Mouse (Mus musculus) heart, adult 11 months (tissue): ENCODE results near the gene Baz1b.

ENCODE experiments used
- DNase-seq: peaks from one replicate; pipeline ENCODE4 v3.0.0; 2022

The Baz1b gene

GRCm38 (mm10) chr5:135285211-135285610, 98.1 kb downstream of the Baz1b start:
- peak; percentile 46 for DNase-seq

GRCm38 (mm10) chr5:135286185-135286584, 99.1 kb downstream of the Baz1b start:
- peak; percentile 96 for DNase-seq

DNA sequence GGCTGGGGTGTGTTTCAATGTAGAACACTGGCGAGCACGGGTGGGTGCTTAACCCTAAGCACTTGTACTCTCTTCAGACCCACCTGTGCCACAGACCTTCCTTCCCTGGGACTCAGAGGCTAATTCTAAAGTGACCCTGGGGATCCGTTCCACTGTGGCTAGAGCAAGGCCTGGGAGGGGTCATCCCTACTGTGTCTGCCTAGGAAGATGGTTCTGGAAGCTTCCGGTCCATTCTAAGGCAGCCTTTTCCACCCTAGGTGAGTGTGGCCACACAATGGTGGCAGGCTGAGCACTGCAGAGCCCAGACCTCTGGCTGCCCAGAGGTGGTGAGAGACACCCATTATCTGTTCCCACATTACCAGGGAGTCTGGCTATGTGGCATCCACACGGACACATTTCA, 99.9 kb downstream of the Baz1b start:
- DNase-seq: peak; percentile 66

DNA sequence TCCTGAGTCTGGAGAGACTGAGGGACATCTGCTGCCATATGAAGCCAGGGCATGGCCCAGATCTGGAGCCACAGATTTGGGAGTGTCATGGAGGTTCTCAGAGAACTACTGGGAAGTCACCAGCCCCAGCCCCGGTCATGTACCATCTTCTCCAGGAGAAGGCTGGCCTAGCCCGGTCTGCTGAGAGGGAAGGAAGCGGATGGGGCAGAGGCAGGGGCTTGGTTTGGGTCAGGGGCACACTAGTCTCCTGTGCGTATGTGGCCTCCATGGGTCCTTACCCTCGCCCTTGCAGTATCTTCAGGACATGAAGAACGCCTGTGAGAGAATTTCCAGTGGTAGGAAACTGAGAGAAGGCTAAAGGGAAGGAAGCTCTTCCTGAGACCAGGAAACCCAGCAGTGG, 103.6 kb downstream of the Baz1b start:
- no peak for DNase-seq

DNA sequence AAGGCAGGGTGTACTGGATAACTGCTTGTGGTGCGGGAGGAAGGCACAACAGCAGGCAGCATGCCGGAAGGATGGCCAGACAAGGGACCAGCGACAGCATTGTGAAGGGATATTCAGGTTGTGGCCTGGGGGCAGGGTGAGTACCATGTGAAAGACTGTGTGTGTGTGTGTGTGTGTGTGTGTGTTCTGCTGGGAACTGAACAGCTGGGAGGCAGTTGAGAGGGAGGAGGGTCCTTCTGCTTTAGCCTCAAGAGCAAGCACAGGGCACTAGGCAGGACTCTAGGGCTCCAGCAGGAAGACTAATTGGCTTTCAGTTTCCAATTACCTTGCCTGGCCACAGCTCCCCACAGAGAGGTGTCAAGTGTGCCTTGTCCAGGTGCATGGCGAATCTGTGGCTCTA, 104.1 kb downstream of the Baz1b start:
- DNase-seq: peak; percentile 34

- DNase-seq: peak; percentile 78
These were observed 104.9 kb downstream of the Baz1b start for GRCm38 (mm10) chr5:135292001-135292400.
